Mouse (Mus musculus) midbrain, embryonic 16.5 days (tissue): ENCODE results near the gene Plac8. TPM values are rescaled to one million over a fixed set of nuclear protein-coding genes. Genes with fewer than 3 reads are reported as not detected.

ENCODE experiments used
- ATAC-seq: fragments of 200-750 bp; cut with Nextera tagmentation; 2 replicates; pipeline ENCODE4 v1.8.0; 2017; ENCODE audit warnings: moderate TSS enrichment
- H3K27ac ChIP-seq: fragments of 300-500 bp; sonication (generic); 2 replicates; pipeline ENCODE4 v1.5.1; 2014; ENCODE audit warnings: mild to moderate bottlenecking, low read length, mixed read lengths
- H3K27me3 ChIP-seq: fragments of 300-500 bp; sonication (generic); 2 replicates; pipeline ENCODE4 v1.6.1; 2014; ENCODE audit warnings: low read depth, low read length, mixed read lengths; ENCODE audit not compliant: control insufficient read depth, insufficient read depth
- H3K36me3 ChIP-seq: fragments of 300-500 bp; sonication (generic); 2 replicates; pipeline ENCODE4 v1.6.1; 2014; ENCODE audit warnings: mild to moderate bottlenecking, low read length, moderate library complexity, mixed read lengths; ENCODE audit not compliant: control insufficient read depth, insufficient read depth
- H3K4me1 ChIP-seq: fragments of 300-500 bp; sonication (generic); 2 replicates; pipeline ENCODE4 v1.6.1; 2014; ENCODE audit warnings: mild to moderate bottlenecking, low read length, mixed read lengths; ENCODE audit not compliant: control insufficient read depth, insufficient read depth
- H3K4me2 ChIP-seq: fragments of 300-500 bp; sonication (generic); 2 replicates; pipeline ENCODE4 v1.6.1; 2014; ENCODE audit warnings: mild to moderate bottlenecking, low read length, mixed read lengths
- H3K4me3 ChIP-seq: fragments of 300-500 bp; sonication (generic); 2 replicates; pipeline ENCODE4 v1.5.1; 2014; ENCODE audit warnings: low read depth, mild to moderate bottlenecking, low read length, moderate library complexity, mixed read lengths
- H3K9ac ChIP-seq: fragments of 300-500 bp; sonication (generic); 2 replicates; pipeline ENCODE4 v1.6.1; 2014; ENCODE audit warnings: low read depth, low read length, mixed read lengths
- H3K9me3 ChIP-seq: fragments of 300-500 bp; sonication (generic); replicated peaks from 2 replicates; pipeline ENCODE4 v1.6.1; 2014; ENCODE audit warnings: mild to moderate bottlenecking, low read length, mixed read lengths; ENCODE audit not compliant: control insufficient read depth, poor library complexity, severe bottlenecking
- WGBS: fragments of 180-500 bp; shearing (Covaris S2); extraction: QIAGEN DNeasy Blood & Tissue Kit; methylation state at CpG from one replicate; pipeline ENCODE4 v1.1.7; 2014; 5-methylcytosine and 5-hydroxymethylcytosine counted together
- polyA plus RNA-seq: library from polyadenylated mRNA; unstranded; fragments of >200 nt; fragmentation: Nextera tagmentation; extraction: Ambion mirVana; gene quantifications from 2 replicates; pipeline ENCODE4 v1.2.1, GENCODE M21; 2015

Plac8 gene
- polyA plus RNA-seq, 1 experiment from 2014 or later, result 0.51 TPM

- peaks cover 10% of the 10 kb centered on the region for H3K36me3 ChIP-seq
- H3K4me3 ChIP-seq, result no peak overlapping the region
- 52% methylated on average over 8 of the region's 8 CpGs for WGBS
- H3K9me3 ChIP-seq, result no peaks in the 10 kb centered on the region
- no peaks in the 10 kb centered on the region for H3K27me3 ChIP-seq
- H3K27ac ChIP-seq, result no peak overlapping the region
- no peak for ATAC-seq
- no peak overlapping the region for H3K4me2 ChIP-seq
- H3K4me1 ChIP-seq, result no peaks in the 10 kb centered on the region
- no peak overlapping the region for H3K9ac ChIP-seq
Observed at GRCm38 (mm10) chr5:100553426-100553825, 18.6 kb downstream of the Plac8 start.

- 63% methylated on average over 2 of the region's 2 CpGs for WGBS
- Histone ChIP-seq H3K36me3 (peaks cover 22% of the 10 kb centered on the region), H3K9ac (no peak overlapping the region), H3K27me3 (no peaks in the 10 kb centered on the region), H3K4me2 (no peak overlapping the region), H3K4me1 (no peaks in the 10 kb centered on the region), H3K4me3 (no peak overlapping the region), H3K9me3 (no peaks in the 10 kb centered on the region), H3K27ac (no peak overlapping the region)
- ATAC-seq, result no peak
Observed at GRCm38 (mm10) chr5:100551952-100552351, 20.1 kb downstream of the Plac8 start.

GRCm38 (mm10) chr5:100550151-100550550, 21.9 kb downstream of the Plac8 start:
- Histone ChIP-seq H3K27me3 (no peaks in the 10 kb centered on the region), H3K27ac (no peak overlapping the region), H3K4me2 (no peak overlapping the region), H3K4me1 (no peaks in the 10 kb centered on the region), H3K9me3 (no peaks in the 10 kb centered on the region), H3K4me3 (no peak overlapping the region), H3K36me3 (peaks cover 22% of the 10 kb centered on the region), H3K9ac (no peak overlapping the region)
- WGBS, result 90% methylated on average over 1 of the region's 1 CpGs
- no peak for ATAC-seq

GRCm38 (mm10) chr5:100549311-100549710, 22.7 kb downstream of the Plac8 start:
- no peak for ATAC-seq
- Histone ChIP-seq H3K9ac (no peak overlapping the region), H3K36me3 (peaks cover 23% of the 10 kb centered on the region), H3K4me1 (no peaks in the 10 kb centered on the region), H3K4me3 (no peak overlapping the region), H3K27me3 (no peaks in the 10 kb centered on the region), H3K9me3 (no peaks in the 10 kb centered on the region), H3K27ac (no peak overlapping the region), H3K4me2 (no peak overlapping the region)
- WGBS, result 96% methylated on average over 4 of the region's 4 CpGs

- peaks cover 27% of the 10 kb centered on the region for H3K36me3 ChIP-seq
- H3K4me3 ChIP-seq, result no peak overlapping the region
- H3K27ac ChIP-seq, result no peak overlapping the region
- no peak for ATAC-seq
- WGBS, result 96% methylated on average over 2 of the region's 2 CpGs
- H3K4me2 ChIP-seq, result no peak overlapping the region
- H3K9ac ChIP-seq, result no peak overlapping the region
- no peaks in the 10 kb centered on the region for H3K4me1 ChIP-seq
- no peaks in the 10 kb centered on the region for H3K9me3 ChIP-seq
- no peaks in the 10 kb centered on the region for H3K27me3 ChIP-seq
Observed at GRCm38 (mm10) chr5:100548236-100548635, 23.8 kb downstream of the Plac8 start.

GRCm38 (mm10) chr5:100546294-100547080, 25.6 kb downstream of the Plac8 start:
- no peak overlapping the region for H3K27ac ChIP-seq
- ATAC-seq, result no peak
- H3K4me3 ChIP-seq, result no peak overlapping the region
- WGBS, result 93% methylated on average over 6 of the region's 6 CpGs
- H3K4me1 ChIP-seq, result no peaks in the 10 kb centered on the region
- H3K4me2 ChIP-seq, result no peak overlapping the region
- H3K9me3 ChIP-seq, result no peaks in the 10 kb centered on the region
- peaks cover 36% of the 10 kb centered on the region for H3K36me3 ChIP-seq
- H3K9ac ChIP-seq, result no peak overlapping the region
- no peaks in the 10 kb centered on the region for H3K27me3 ChIP-seq

GRCm38 (mm10) chr5:100536638-100537037, 35.4 kb downstream of the Plac8 start:
- Histone ChIP-seq H3K27ac (no peak overlapping the region), H3K36me3 (peaks cover 17% of the 10 kb centered on the region), H3K9me3 (no peaks in the 10 kb centered on the region), H3K4me2 (no peak overlapping the region), H3K4me3 (no peak overlapping the region), H3K9ac (no peak overlapping the region), H3K27me3 (no peaks in the 10 kb centered on the region), H3K4me1 (no peaks in the 10 kb centered on the region)
- 93% methylated on average over 3 of the region's 3 CpGs for WGBS
- no peak for ATAC-seq

GRCm38 (mm10) chr5:100535826-100536225, 36.2 kb downstream of the Plac8 start:
- H3K9me3 ChIP-seq, result no peaks in the 10 kb centered on the region
- 88% methylated on average over 7 of the region's 7 CpGs for WGBS
- ATAC-seq, result no peak
- no peak overlapping the region for H3K9ac ChIP-seq
- no peaks in the 10 kb centered on the region for H3K27me3 ChIP-seq
- H3K27ac ChIP-seq, result no peak overlapping the region
- H3K4me2 ChIP-seq, result no peak overlapping the region
- H3K36me3 ChIP-seq, result peaks cover 21% of the 10 kb centered on the region
- H3K4me1 ChIP-seq, result no peaks in the 10 kb centered on the region
- H3K4me3 ChIP-seq, result no peak overlapping the region

GRCm38 (mm10) chr5:100526164-100526563, 45.9 kb downstream of the Plac8 start:
- 92% methylated on average over 7 of the region's 7 CpGs for WGBS
- Histone ChIP-seq H3K9me3 (no peaks in the 10 kb centered on the region), H3K4me3 (no peak overlapping the region), H3K4me1 (no peaks in the 10 kb centered on the region), H3K36me3 (peaks cover 16% of the 10 kb centered on the region), H3K9ac (no peak overlapping the region), H3K4me2 (no peak overlapping the region), H3K27me3 (no peaks in the 10 kb centered on the region), H3K27ac (no peak overlapping the region)
- ATAC-seq, result no peak
